Mouse (Mus musculus): ENCODE measurements at regions not wholly inside any gene's neighbourhood (a gene's known extent, or its start where the extent isn't known, plus 50 kb on each side); places are given as distances from the start of the nearest gene placed in this dataset.

- TF ChIP-seq CTCF (conservative IDR thresholded peaks at IDR 0.05; ENCODE audit: low read length) (no peak), NANOG (IDR thresholded peaks at IDR 0.05; ENCODE audit: borderline replicate concordance, low read length) (no peak)
Observed at GRCm38 (mm10) chr15:11532536-11532935, 133.1 kb upstream of the Tars start.
